Mouse (Mus musculus) hindbrain, embryonic 11.5 days (tissue): ENCODE results near the gene Spry1. TPM values are rescaled to one million over a fixed set of nuclear protein-coding genes. Genes with fewer than 3 reads are reported as not detected.

ENCODE experiments used
- ATAC-seq: fragments of 200-750 bp; cut with Nextera tagmentation; 2 replicates; pipeline ENCODE4 v1.8.0; 2017; ENCODE audit warnings: mild to moderate bottlenecking, moderate TSS enrichment, moderate library complexity; ENCODE audit not compliant: low FRiP score
- DNase-seq: peaks from one replicate; pipeline ENCODE4 v3.0.0-alpha.2; 2015; ENCODE audit warnings: low spot score
- H3K27ac ChIP-seq: fragments of 300-500 bp; sonication (generic); 2 replicates; pipeline ENCODE4 v1.5.1; 2014; ENCODE audit warnings: mild to moderate bottlenecking, low read depth, low read length
- H3K27me3 ChIP-seq: fragments of 300-500 bp; sonication (generic); 2 replicates; pipeline ENCODE4 v1.6.1; 2014; ENCODE audit warnings: mild to moderate bottlenecking, low read length, moderate library complexity, mixed read lengths; ENCODE audit not compliant: control insufficient read depth, insufficient read depth
- H3K36me3 ChIP-seq: fragments of 300-500 bp; sonication (generic); 2 replicates; pipeline ENCODE4 v1.6.1; 2014; ENCODE audit warnings: mild to moderate bottlenecking, low read length, moderate library complexity, mixed read lengths; ENCODE audit not compliant: control insufficient read depth, insufficient read depth
- H3K4me1 ChIP-seq: fragments of 300-500 bp; sonication (generic); replicated peaks from 2 replicates; pipeline ENCODE4 v1.6.1; 2014; ENCODE audit warnings: low read length, mixed read lengths; ENCODE audit not compliant: control insufficient read depth, insufficient read depth
- H3K4me2 ChIP-seq: fragments of 300-500 bp; sonication (generic); replicated peaks from 2 replicates; pipeline ENCODE4 v1.6.1; 2014; ENCODE audit warnings: mild to moderate bottlenecking, low read depth, low read length
- H3K4me3 ChIP-seq: fragments of 300-500 bp; sonication (generic); 2 replicates; pipeline ENCODE4 v1.5.1; 2014; ENCODE audit warnings: low read depth, low read length
- H3K9ac ChIP-seq: fragments of 300-500 bp; sonication (generic); 2 replicates; pipeline ENCODE4 v1.6.1; 2014; ENCODE audit warnings: low read depth, low read length
- H3K9me3 ChIP-seq: fragments of 300-500 bp; sonication (generic); 2 replicates; pipeline ENCODE4 v1.6.1; 2016; ENCODE audit warnings: low read length; ENCODE audit not compliant: control insufficient read depth
- WGBS: fragments of 180-500 bp; shearing (Covaris S2); extraction: QIAGEN DNeasy Blood & Tissue Kit; methylation state at CpG from one replicate; pipeline ENCODE4 v1.1.7; 2014; 5-methylcytosine and 5-hydroxymethylcytosine counted together
- polyA plus RNA-seq: library from polyadenylated mRNA; unstranded; fragments of >200 nt; fragmentation: Nextera tagmentation; extraction: Ambion mirVana; gene quantifications from 2 replicates; pipeline ENCODE4 v1.2.1, GENCODE M21; 2014

Gene Spry1
- polyA plus RNA-seq, 1 experiment from 2014 or later: 5.8 TPM

DNA sequence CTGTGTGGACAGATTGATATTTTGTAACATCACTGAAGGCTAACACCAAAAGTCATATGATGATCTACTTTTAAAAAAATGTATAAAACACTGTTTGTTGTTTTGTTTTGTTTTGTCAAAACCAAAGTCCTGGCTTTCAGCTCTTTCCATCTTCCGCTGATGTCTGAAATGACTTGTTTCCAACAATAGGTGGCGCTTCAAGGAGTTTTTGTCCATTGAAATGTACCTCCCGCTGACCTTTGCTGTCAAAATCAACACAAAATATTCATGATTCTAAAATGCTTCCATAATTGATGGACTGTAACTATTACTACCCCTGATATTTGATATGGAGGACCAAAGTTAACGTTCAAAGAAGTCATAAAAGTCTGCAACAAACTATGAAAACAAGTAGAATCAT, 5.1 kb upstream of the Spry1 start:
- DNase-seq (peak; percentile 35), ATAC-seq (no peak)
- H3K4me2 ChIP-seq: no peak overlapping the region
- no peaks in the 10 kb centered on the region for H3K4me1 ChIP-seq
- WGBS: 36% methylated on average over 4 of the region's 4 CpGs
- H3K36me3 ChIP-seq: no peaks in the 10 kb centered on the region
- H3K27me3 ChIP-seq: no peaks in the 10 kb centered on the region; the same call in 1 of the 2 replicates
- no peaks in the 10 kb centered on the region for H3K9me3 ChIP-seq
- H3K27ac ChIP-seq: no peak overlapping the region
- H3K9ac ChIP-seq: no peak overlapping the region
- H3K4me3 ChIP-seq: no peak overlapping the region

DNA sequence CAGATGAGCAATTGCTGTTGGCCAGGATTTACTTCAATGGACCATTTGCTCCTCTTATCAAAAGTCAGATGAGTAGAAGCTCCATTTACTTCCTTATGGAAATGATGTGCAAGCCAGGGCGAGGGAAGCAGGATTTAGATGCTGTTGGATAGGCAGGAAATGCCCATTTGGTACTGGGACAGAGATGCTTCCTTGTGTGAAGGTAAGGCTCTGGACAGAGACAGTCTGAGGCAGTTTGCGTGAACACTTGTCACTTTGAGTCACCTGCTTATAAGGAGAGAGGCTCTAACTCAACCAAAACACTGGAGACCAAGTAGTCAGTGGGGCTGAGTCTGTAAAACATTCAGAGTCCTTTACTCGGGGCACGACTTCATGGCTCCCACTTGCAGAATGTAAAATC, 2.8 kb upstream of the Spry1 start:
- 89% methylated on average over 4 of the region's 4 CpGs for WGBS
- Histone ChIP-seq H3K36me3 (no peaks in the 10 kb centered on the region), H3K4me1 (no peaks in the 10 kb centered on the region), H3K4me3 (no peak overlapping the region), H3K27me3 (no peaks in the 10 kb centered on the region; the same call in 1 of the 2 replicates), H3K9me3 (no peaks in the 10 kb centered on the region), H3K27ac (no peak overlapping the region), H3K4me2 (no peak overlapping the region), H3K9ac (no peak overlapping the region)
- DNase-seq: no peak
- no peak for ATAC-seq

DNA sequence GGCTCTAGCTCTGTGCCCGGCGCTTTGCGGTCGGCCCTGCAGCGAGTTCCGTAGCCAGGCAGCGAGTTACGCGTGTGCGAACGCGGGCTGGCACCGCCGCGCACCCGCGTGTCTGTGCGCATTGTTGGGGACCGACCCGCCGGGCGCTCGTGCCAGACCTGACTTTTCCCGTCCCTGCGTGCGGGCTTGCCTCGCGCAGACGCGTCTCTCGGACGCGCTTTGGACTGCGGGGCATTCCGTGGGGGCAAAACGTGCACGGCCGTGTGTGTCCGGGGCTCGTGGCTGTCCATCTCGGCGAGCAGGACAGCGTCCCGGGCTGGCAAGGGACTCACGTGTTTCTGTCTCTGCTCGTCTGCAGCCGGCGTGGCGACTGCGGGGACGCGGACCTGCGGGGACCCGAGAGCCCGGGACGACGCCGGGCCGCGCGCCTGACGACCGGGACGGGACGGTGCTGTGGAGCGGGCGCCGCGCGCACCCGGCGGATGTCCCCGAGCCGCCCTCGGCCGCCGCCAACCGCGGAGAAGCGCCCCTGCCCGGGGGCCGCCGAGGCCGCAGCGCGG, 495 bp downstream of the Spry1 start:
- DNase-seq: peak; percentile 72
- no peaks in the 10 kb centered on the region for H3K9me3 ChIP-seq
- peak overlapping the region; percentile 72 for H3K4me3 ChIP-seq
- WGBS: under 1% methylated on average over 70 of the region's 86 CpGs
- H3K36me3 ChIP-seq: no peaks in the 10 kb centered on the region
- H3K27me3 ChIP-seq: no peaks in the 10 kb centered on the region; the same call in 1 of the 2 replicates
- no peaks in the 10 kb centered on the region for H3K4me1 ChIP-seq
- peak overlapping the region; percentile 73 for H3K9ac ChIP-seq
- peak overlapping the region; percentile 67 for H3K27ac ChIP-seq
- H3K4me2 ChIP-seq: peak overlapping the region; percentile 87
- peak; percentile 71 for ATAC-seq

DNA sequence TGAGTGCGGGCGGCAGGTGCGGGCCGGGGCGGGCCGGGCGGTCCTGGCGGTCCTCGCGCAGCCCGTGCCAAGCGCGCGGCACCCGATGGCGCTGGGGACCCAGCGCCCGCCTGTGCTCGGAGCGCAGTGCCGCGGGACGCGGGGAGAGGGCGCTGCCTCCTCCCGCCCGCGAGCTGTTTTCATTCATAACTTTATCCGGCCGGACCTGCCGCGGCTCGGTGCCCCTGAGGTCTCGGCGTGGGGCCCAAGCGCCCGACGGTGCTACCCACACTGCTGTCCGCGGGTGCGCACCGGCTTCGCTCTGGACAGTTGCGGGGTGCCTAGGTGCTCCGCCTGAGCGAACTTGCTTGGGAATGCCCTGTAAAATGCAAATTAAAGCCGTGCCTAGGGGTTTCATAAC, 1.1 kb downstream of the Spry1 start:
- Histone ChIP-seq H3K4me1 (no peaks in the 10 kb centered on the region), H3K27me3 (no peaks in the 10 kb centered on the region; the same call in 1 of the 2 replicates), H3K4me2 (peak overlapping the region; percentile 87), H3K36me3 (no peaks in the 10 kb centered on the region), H3K9ac (peak overlapping the region; percentile 73), H3K4me3 (peak overlapping the region; percentile 72), H3K9me3 (no peaks in the 10 kb centered on the region), H3K27ac (peak overlapping the region; percentile 67; the same call in 1 of the 2 replicates)
- peak; percentile 83 for DNase-seq
- under 1% methylated on average over 34 of the region's 47 CpGs for WGBS
- peak; percentile 64 for ATAC-seq

GRCm38 (mm10) chr3:37641796-37642680, 2.3 kb downstream of the Spry1 start:
- H3K4me2 ChIP-seq: peak overlapping the region; percentile 33
- H3K9ac ChIP-seq: 0 out of 2 replicates have a peak overlapping the region, but pooled peaks have one; percentile 0
- H3K27me3 ChIP-seq: no peaks in the 10 kb centered on the region; the same call in 1 of the 2 replicates
- no peak for DNase-seq
- no peaks in the 10 kb centered on the region for H3K9me3 ChIP-seq
- H3K27ac ChIP-seq: no peak overlapping the region
- H3K36me3 ChIP-seq: no peaks in the 10 kb centered on the region
- ATAC-seq: no peak
- H3K4me3 ChIP-seq: peak overlapping the region; percentile 72
- no peaks in the 10 kb centered on the region for H3K4me1 ChIP-seq
- WGBS: 55% methylated on average over 20 of the region's 20 CpGs

GRCm38 (mm10) chr3:37642681-37643214, 3.0 kb downstream of the Spry1 start:
- Histone ChIP-seq H3K36me3 (no peaks in the 10 kb centered on the region), H3K27me3 (no peaks in the 10 kb centered on the region; the same call in 1 of the 2 replicates), H3K4me2 (peak overlapping the region; percentile 33), H3K4me3 (peak overlapping the region; percentile 21; the same call in 1 of the 2 replicates), H3K9ac (peak overlapping the region; percentile 0; the same call in 1 of the 2 replicates), H3K4me1 (no peaks in the 10 kb centered on the region), H3K27ac (no peak overlapping the region), H3K9me3 (no peaks in the 10 kb centered on the region)
- DNase-seq (no peak), ATAC-seq (no peak)
- WGBS: 75% methylated on average over 21 of the region's 21 CpGs

DNA sequence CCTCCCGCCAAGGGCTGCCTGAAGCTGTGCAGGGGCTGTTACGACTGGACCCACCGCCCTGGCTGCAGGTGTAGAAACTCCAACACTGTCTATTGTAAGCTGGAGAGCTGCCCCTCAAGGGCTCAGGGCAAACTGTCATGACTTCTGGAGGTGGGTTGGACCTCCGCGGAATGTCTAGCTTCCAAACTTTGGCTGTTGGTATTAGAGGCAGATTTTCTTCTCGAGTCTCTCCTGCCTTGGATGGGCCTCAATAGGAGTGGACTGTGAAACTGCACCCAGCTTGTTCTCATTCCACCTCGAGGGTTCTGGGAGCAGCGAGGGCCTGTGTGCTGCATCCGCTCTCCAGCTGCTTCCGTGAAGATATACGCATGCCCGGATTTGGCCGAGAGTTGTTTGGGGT, 3.7 kb downstream of the Spry1 start:
- Histone ChIP-seq H3K9ac (no peak overlapping the region), H3K27ac (no peak overlapping the region), H3K9me3 (no peaks in the 10 kb centered on the region), H3K27me3 (no peaks in the 10 kb centered on the region; the same call in 1 of the 2 replicates), H3K4me2 (peak overlapping the region; percentile 33; the same call in 1 of the 2 replicates), H3K4me3 (peak overlapping the region; percentile 21; the same call in 1 of the 2 replicates), H3K4me1 (no peaks in the 10 kb centered on the region), H3K36me3 (no peaks in the 10 kb centered on the region)
- DNase-seq: no peak
- 87% methylated on average over 13 of the region's 13 CpGs for WGBS
- no peak for ATAC-seq

- 90% methylated on average over 8 of the region's 8 CpGs for WGBS
- ATAC-seq: no peak
Observed at GRCm38 (mm10) chr3:37643903-37644302, 4.2 kb downstream of the Spry1 start.

More at GRCm38 (mm10) chr3:37643903-37644302, 4.2 kb downstream of the Spry1 start:
- no peak overlapping the region for H3K27ac ChIP-seq
- no peaks in the 10 kb centered on the region for H3K4me1 ChIP-seq
- DNase-seq: no peak
- H3K27me3 ChIP-seq: no peaks in the 10 kb centered on the region; the same call in 1 of the 2 replicates
- H3K9me3 ChIP-seq: no peaks in the 10 kb centered on the region
- H3K9ac ChIP-seq: no peak overlapping the region
- H3K36me3 ChIP-seq: no peaks in the 10 kb centered on the region
- no peak overlapping the region for H3K4me2 ChIP-seq
- no peak overlapping the region for H3K4me3 ChIP-seq
